Mouse (Mus musculus) frontal cortex, postnatal 14 days (tissue): ENCODE results near the gene Hoxd3.

Experiments
- DNase-seq, 2 experiments: peaks; one replicate each; pipeline ENCODE4 v3.0.0; 2022; ENCODE audit warnings: low spot score in 2 of 2

Gene Hoxd3

GRCm38 (mm10) chr2:74726973-74727639, 15.4 kb downstream of the Hoxd3 start:
- DNase-seq, result no peak

GRCm38 (mm10) chr2:74727640-74728302, 16.0 kb downstream of the Hoxd3 start:
- no peak for DNase-seq

- no peak for DNase-seq
Observed at GRCm38 (mm10) chr2:74728303-74728680, 16.6 kb downstream of the Hoxd3 start.

- no peak for DNase-seq
Observed at GRCm38 (mm10) chr2:74730331-74730730, 18.6 kb downstream of the Hoxd3 start.

- no peak for DNase-seq
Observed at GRCm38 (mm10) chr2:74731055-74731454, 19.3 kb downstream of the Hoxd3 start.

- no peak for DNase-seq
Observed at GRCm38 (mm10) chr2:74731799-74732512, 20.2 kb downstream of the Hoxd3 start.

- DNase-seq, result no peak
Observed at GRCm38 (mm10) chr2:74732513-74733316, 21.0 kb downstream of the Hoxd3 start.

- no peak for DNase-seq
Observed at GRCm38 (mm10) chr2:74733317-74733661, 21.6 kb downstream of the Hoxd3 start.

GRCm38 (mm10) chr2:74733765-74734164, 22.0 kb downstream of the Hoxd3 start:
- DNase-seq, result no peak

- DNase-seq, result no peak
Observed at GRCm38 (mm10) chr2:74734451-74734850, 22.7 kb downstream of the Hoxd3 start.

GRCm38 (mm10) chr2:74734996-74735811, 23.5 kb downstream of the Hoxd3 start:
- no peak for DNase-seq

- no peak for DNase-seq
Observed at GRCm38 (mm10) chr2:74735851-74736687, 24.3 kb downstream of the Hoxd3 start.

GRCm38 (mm10) chr2:74736688-74737577, 25.2 kb downstream of the Hoxd3 start:
- DNase-seq, result no peak

GRCm38 (mm10) chr2:74737578-74738070, 25.9 kb downstream of the Hoxd3 start:
- no peak for DNase-seq

- no peak for DNase-seq
Observed at GRCm38 (mm10) chr2:74738623-74739475, 27.1 kb downstream of the Hoxd3 start.

GRCm38 (mm10) chr2:74739476-74739800, 27.7 kb downstream of the Hoxd3 start:
- DNase-seq, result no peak

- DNase-seq, result no peak
Observed at GRCm38 (mm10) chr2:74739869-74740268, 28.1 kb downstream of the Hoxd3 start.

GRCm38 (mm10) chr2:74740311-74741091, 28.8 kb downstream of the Hoxd3 start:
- no peak for DNase-seq
